Mouse (Mus musculus): ENCODE measurements around the gene Arhgef11. TPM values are rescaled to one million over a fixed set of nuclear protein-coding genes. Genes with fewer than 3 reads are reported as not detected.

Arhgef11 gene
- polyA plus RNA-seq, 1 experiment from 2014 or later, result 7.5 TPM

DNA sequence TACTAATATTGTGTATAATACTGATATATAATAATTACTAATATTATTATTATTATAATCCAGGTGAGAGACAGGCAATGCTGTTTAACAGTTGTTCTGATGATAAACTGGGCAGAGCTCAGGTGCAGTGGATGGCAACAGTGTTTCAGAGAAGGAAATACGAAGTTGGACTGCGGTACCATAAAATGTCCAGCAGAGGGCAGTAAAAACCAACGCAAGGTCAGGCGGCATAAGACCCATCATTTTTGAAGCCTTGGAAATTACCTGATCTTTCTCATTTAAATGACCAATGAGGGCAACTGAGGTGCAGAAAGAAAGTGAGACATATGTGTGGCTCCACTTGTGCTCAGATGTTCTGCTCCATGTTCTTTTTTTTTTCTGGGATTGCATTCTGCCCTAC, 152.9 kb downstream of the Arhgef11 start:
- WGBS, result 2% methylated on average over 4 of the region's 4 CpGs
- Histone ChIP-seq H3K9ac (no peak overlapping the region), H3K27ac (no peak overlapping the region), H3K36me3 (no peaks in the 10 kb centered on the region), H3K4me2 (no peak overlapping the region), H3K4me1 (replicated peaks) (peaks cover 21% of the 10 kb centered on the region), H3K9me3 (replicated peaks) (no peaks in the 10 kb centered on the region), H3K4me3 (no peak overlapping the region), H3K27me3 (peaks cover 41% of the 10 kb centered on the region)
- no peak for ATAC-seq (replicated peaks; ENCODE audit: insufficient number of reproducible peaks, insufficient read depth, low FRiP score, low read depth)

DNA sequence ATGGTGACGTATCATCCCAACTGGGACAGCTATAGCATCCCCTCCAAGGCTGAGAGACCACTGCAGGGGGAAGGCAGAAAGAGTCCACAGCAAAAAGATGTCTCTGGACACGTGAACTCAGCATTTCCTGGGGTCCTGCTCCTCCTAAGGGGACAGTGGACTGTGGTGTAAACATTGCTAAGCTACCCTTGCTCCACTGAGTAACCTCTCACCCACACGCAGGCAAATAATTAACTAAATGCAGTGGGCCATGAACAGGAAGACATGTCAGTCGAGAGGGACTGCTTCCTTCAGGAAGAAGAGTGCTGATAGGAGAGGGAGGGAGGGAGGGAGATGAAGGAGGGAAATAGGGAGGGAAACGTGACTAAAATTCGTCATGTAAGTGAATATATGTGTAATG, 153.7 kb downstream of the Arhgef11 start:
- no peak overlapping the region for H3K27ac ChIP-seq
- WGBS, result 40% methylated on average over 6 of the region's 6 CpGs
- no peak overlapping the region for H3K4me2 ChIP-seq
- no peak for ATAC-seq (replicated peaks; ENCODE audit: insufficient number of reproducible peaks, insufficient read depth, low FRiP score, low read depth)
- no peak overlapping the region for H3K9ac ChIP-seq
- no peaks in the 10 kb centered on the region for H3K36me3 ChIP-seq
- no peaks in the 10 kb centered on the region for H3K9me3 ChIP-seq (replicated peaks)
- H3K4me3 ChIP-seq, result no peak overlapping the region
- H3K27me3 ChIP-seq, result peaks cover 48% of the 10 kb centered on the region
- peaks cover 15% of the 10 kb centered on the region for H3K4me1 ChIP-seq (replicated peaks)

DNA sequence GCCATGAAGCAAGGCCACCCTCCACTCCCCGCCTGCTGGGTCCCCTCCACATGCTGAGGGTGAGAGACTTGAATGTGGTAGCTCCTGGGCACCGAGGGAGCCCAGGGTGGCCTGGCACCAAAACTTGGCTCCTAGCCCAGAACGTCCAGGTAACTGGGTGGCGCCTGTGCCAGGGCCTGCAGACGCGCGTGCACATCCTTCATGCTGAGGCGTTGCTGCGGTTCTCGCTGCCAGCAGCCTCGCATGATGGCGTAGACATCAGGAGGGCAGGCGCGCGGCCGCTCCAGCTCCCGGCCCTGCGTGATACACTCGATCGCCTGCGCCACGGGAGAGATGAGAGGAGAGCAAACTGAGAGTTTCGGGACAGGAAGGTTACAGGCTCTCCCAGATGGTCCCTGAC, 160.9 kb downstream of the Arhgef11 start:
- Histone ChIP-seq H3K4me3 (no peak overlapping the region), H3K9me3 (replicated peaks) (no peaks in the 10 kb centered on the region), H3K9ac (no peak overlapping the region), H3K4me2 (no peak overlapping the region), H3K4me1 (replicated peaks) (0 out of 2 replicates have a peak, but pooled peaks cover 6% of the 10 kb centered on the region), H3K36me3 (no peaks in the 10 kb centered on the region), H3K27ac (no peak overlapping the region), H3K27me3 (peaks cover 88% of the 10 kb centered on the region)
- ATAC-seq (replicated peaks; ENCODE audit: insufficient number of reproducible peaks, insufficient read depth, low FRiP score, low read depth), result no peak
- WGBS, result 50% methylated on average over 23 of the region's 23 CpGs

DNA sequence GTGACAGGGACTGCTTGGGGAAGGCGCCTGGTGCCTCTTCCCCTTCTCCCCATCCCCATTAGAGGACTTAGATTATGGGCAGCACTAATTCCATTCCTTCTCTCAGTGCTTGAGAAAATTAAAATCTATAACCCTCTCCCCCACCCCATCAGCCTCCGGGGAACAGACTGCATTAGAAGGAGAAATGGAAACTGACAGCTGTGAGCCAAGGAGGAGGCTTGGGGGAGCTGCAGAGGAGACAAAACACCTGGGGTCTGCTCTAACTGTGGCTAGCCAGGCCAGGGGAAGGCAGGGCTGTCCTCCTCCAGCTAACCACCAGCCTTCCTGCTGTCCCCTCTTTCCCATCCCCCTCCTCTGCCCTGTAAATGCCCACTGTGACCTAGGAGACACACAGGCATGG, 161.7 kb downstream of the Arhgef11 start:
- Histone ChIP-seq H3K27ac (no peak overlapping the region), H3K27me3 (peaks cover 83% of the 10 kb centered on the region), H3K9me3 (replicated peaks) (no peaks in the 10 kb centered on the region), H3K36me3 (no peaks in the 10 kb centered on the region), H3K4me1 (replicated peaks) (0 out of 2 replicates have a peak, but pooled peaks cover 6% of the 10 kb centered on the region), H3K9ac (no peak overlapping the region), H3K4me2 (no peak overlapping the region), H3K4me3 (no peak overlapping the region)
- ATAC-seq (replicated peaks; ENCODE audit: insufficient number of reproducible peaks, insufficient read depth, low FRiP score, low read depth), result no peak
- WGBS, result 41% methylated on average over 2 of the region's 2 CpGs

DNA sequence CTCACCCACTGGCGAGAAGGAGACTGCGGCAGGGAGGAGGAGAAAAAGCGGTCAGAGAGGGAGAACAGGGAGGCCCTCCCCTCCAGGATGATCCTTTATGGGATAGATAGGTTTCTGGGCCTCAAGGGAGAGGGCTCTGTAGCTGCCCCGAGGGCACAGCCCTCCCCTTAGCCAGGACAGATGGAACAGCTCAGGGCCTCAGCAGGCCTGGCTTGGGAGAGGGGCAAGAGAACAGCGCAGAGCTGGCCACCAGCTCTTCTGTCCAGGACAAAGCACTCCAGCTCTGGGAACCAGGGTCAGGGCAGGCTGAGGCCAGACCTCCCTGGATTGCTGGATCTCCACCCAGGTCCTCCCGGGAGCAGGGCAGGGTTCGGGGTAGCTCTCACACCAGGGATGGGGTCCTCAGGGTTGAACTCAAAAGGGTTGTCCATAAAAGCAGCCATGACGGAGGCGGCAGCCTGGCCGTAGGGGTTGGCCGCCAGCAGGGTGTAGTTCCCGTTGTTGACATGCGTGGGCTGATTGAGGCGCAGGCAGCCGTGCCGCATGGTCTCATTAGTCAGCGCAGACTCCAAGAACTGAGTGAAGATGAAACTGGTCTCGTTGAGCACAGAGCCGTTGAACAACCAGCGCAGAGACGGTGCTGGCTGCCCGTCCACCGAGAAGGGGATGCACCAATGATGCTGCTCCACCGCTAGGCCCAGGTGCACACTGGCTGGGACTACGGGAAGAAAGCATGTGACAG, 166.1 kb downstream of the Arhgef11 start:
- Histone ChIP-seq H3K4me1 (replicated peaks) (peaks cover 15% of the 10 kb centered on the region), H3K36me3 (no peaks in the 10 kb centered on the region), H3K27me3 (peaks cover 46% of the 10 kb centered on the region), H3K27ac (no peak overlapping the region), H3K4me3 (no peak overlapping the region), H3K4me2 (no peak overlapping the region), H3K9me3 (replicated peaks) (no peaks in the 10 kb centered on the region), H3K9ac (no peak overlapping the region)
- no peak for ATAC-seq (replicated peaks; ENCODE audit: insufficient number of reproducible peaks, insufficient read depth, low FRiP score, low read depth)
- 83% methylated on average over 25 of the region's 25 CpGs for WGBS

DNA sequence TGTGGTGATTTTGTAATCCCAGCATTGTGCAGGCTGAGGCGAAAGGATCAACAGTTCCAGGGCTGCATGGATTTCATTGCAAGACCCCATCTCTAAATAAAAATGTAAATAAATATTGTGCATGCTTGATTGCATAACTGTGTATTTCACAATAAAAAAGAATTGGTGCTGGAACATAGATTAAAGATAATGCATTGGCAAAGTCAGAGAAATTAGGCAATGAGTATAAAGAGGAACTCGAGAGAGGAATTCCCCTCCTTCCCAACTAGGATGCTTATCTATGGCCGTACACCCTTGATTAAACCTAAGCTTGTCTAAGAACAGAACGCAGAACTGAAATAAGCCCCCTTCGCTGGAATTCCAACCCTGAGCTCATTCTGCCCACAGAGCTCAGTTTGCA, 167.8 kb downstream of the Arhgef11 start:
- peaks cover 19% of the 10 kb centered on the region for H3K4me1 ChIP-seq (replicated peaks)
- ATAC-seq (replicated peaks; ENCODE audit: insufficient number of reproducible peaks, insufficient read depth, low FRiP score, low read depth), result no peak
- no peaks in the 10 kb centered on the region for H3K9me3 ChIP-seq (replicated peaks)
- WGBS, result 51% methylated on average over 5 of the region's 5 CpGs
- H3K27ac ChIP-seq, result no peak overlapping the region
- no peaks in the 10 kb centered on the region for H3K36me3 ChIP-seq
- H3K4me3 ChIP-seq, result no peak overlapping the region
- peaks cover 37% of the 10 kb centered on the region for H3K27me3 ChIP-seq
- H3K4me2 ChIP-seq, result no peak overlapping the region
- H3K9ac ChIP-seq, result no peak overlapping the region

DNA sequence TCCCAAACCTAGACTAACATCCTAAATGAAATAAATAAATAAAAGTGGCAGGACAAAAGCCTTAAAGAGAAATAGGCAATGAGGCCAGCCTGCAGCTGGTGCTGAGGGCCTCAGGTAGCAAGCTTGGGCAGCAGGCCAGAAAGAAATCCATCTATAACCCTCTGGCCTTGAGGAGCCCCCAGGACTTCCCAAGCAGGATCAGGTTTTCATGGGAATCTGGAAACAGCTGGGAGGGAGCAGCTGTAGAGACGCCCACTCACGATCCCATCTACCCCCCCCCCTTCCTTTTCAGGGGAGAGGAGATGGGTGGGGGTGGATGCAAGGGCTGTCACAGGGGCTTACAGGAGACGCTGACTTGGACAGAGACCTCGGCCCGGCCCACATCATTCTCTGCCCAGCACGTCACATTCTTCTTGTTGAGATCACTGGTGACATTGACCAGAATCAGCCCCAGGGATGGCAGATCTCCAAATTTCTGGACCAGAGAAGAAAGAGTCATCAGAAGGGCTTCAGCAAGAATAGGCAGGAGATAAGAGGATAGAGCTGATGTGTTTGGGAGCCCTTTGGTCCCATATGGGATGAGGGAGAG, 168.4 kb downstream of the Arhgef11 start:
- Histone ChIP-seq H3K27ac (no peak overlapping the region), H3K9me3 (replicated peaks) (no peaks in the 10 kb centered on the region), H3K4me1 (replicated peaks) (peaks cover 19% of the 10 kb centered on the region), H3K9ac (no peak overlapping the region), H3K36me3 (no peaks in the 10 kb centered on the region), H3K4me2 (no peak overlapping the region), H3K4me3 (no peak overlapping the region), H3K27me3 (peaks cover 36% of the 10 kb centered on the region)
- WGBS, result 17% methylated on average over 6 of the region's 6 CpGs
- peak; percentile 45; the same call in 1 of the 2 replicates for ATAC-seq (replicated peaks; ENCODE audit: insufficient number of reproducible peaks, insufficient read depth, low FRiP score, low read depth)

Small RNA genes lying within 50 kb of the gene (microRNA-seq; reads per million reads assigned to microRNA genes)
- not detected for gene Gm24109

Other genes starting within 250 kb of the Arhgef11 start
- gene Fcrl1, start 241.2 kb upstream of the Arhgef11 start, polyA plus RNA-seq (2015; fragmentation: Nextera tagmentation; extraction: Ambion mirVana), result 0.20 and 0.36 TPM in 2 replicates
- not detected in 2 replicates for gene Fcrl5, start 181.8 kb upstream of the Arhgef11 start, polyA plus RNA-seq (2015; fragmentation: Nextera tagmentation; extraction: Ambion mirVana)
- 9.6 and 12.5 TPM in 2 replicates for gene Etv3, start 92.2 kb upstream of the Arhgef11 start, polyA plus RNA-seq (2015; fragmentation: Nextera tagmentation; extraction: Ambion mirVana)
- 0.29 and 0.70 TPM in 2 replicates for gene Lrrc71, start 131.1 kb downstream of the Arhgef11 start, polyA plus RNA-seq (2015; fragmentation: Nextera tagmentation; extraction: Ambion mirVana)
- 0.40 and 4.9 TPM in 2 replicates for gene Ntrk1, start 177.6 kb downstream of the Arhgef11 start, polyA plus RNA-seq (2015; fragmentation: Nextera tagmentation; extraction: Ambion mirVana)
- 0.08 and 0.11 TPM in 2 replicates for gene Insrr, start 179.4 kb downstream of the Arhgef11 start, polyA plus RNA-seq (2015; fragmentation: Nextera tagmentation; extraction: Ambion mirVana)
- gene Pear1, start 206.7 kb downstream of the Arhgef11 start, polyA plus RNA-seq (2015; fragmentation: Nextera tagmentation; extraction: Ambion mirVana), result 17.4 and 25.4 TPM in 2 replicates
- gene Sh2d2a, start 229.2 kb downstream of the Arhgef11 start, polyA plus RNA-seq (2015; fragmentation: Nextera tagmentation; extraction: Ambion mirVana), result 0.37 and 3.8 TPM in 2 replicates

All from heart, embryonic 15.5 days (tissue).